Mouse (Mus musculus): Measurements from ENCODE around the gene 2610507B11Rik. TPM values are rescaled to one million over a fixed set of nuclear protein-coding genes. Genes with fewer than 3 reads are reported as not detected.
A peak's percentile ranks its signal among the peaks of the same experiment; 100 is the strongest.

2610507B11Rik gene
- polyA plus RNA-seq, 1 experiment from 2014 or later, result 78.9 TPM

GRCm38 (mm10) chr11:78245627-78246317, 15.8 kb upstream of the 2610507B11Rik start, which contains the start of the genes Sdf2 and Supt6:
Gene Sdf2, plus strand, starts transcription at chr11:78245746.
Gene Supt6, minus strand, starts transcription at chr11:78245987.
- H3K9me3 ChIP-seq (ENCODE audit: control insufficient read depth, low read length), result no peaks in the 10 kb centered on the region
- no peaks in the 10 kb centered on the region for H3K27me3 ChIP-seq (replicated peaks; ENCODE audit: control insufficient read depth, insufficient read depth, low read length)
- under 1% methylated on average over 42 of the region's 50 CpGs for WGBS

GRCm38 (mm10) chr11:78246318-78247011, 15.1 kb upstream of the 2610507B11Rik start:
- Histone ChIP-seq H3K27ac (replicated peaks; ENCODE audit: low read depth, low read length) (peak overlapping the region; percentile 96), H3K9me3 (ENCODE audit: control insufficient read depth, low read length) (no peaks in the 10 kb centered on the region)

More at GRCm38 (mm10) chr11:78245627-78246317, 15.8 kb upstream of the 2610507B11Rik start, which contains the start of the genes Sdf2 and Supt6:
- DNase-seq (ENCODE audit: low spot score), result peak; percentile 94
- Histone ChIP-seq H3K27ac (replicated peaks; ENCODE audit: low read depth, low read length) (peak within 1 kb of the TSS; percentile 96), H3K36me3 (ENCODE audit: control insufficient read depth, insufficient read depth, low read length) (peaks cover 11% of the 10 kb centered on the region), H3K4me1 (ENCODE audit: control insufficient read depth, insufficient read depth, low read length) (peaks cover 21% of the 10 kb centered on the region), H3K9ac (ENCODE audit: low read depth, low read length) (peak within 1 kb of the TSS; percentile 96), H3K4me3 (ENCODE audit: low read depth, low read length) (peak within 1 kb of the TSS; percentile 85), H3K4me2 (ENCODE audit: low read depth, low read length) (peak within 1 kb of the TSS; percentile 82)
- ATAC-seq (ENCODE audit: low read depth), result peak; percentile 93

DNA sequence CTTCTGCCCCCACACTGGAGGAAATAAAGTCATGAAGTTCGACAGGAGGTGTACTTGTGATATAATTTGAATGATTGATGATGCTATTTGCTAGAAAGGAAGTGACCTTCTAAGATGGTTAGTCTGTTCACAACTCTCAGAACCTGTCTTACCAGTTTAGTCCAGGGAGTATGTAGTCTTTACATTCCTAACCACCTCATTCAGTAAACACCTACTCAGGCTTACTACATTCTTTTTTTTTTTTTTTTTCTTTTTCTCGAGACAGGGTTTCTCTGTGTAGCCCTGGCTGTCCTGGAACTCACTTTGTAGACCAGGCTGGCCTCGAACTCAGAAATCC, 14.6 kb upstream of the 2610507B11Rik start:
- H3K27me3 ChIP-seq (replicated peaks; ENCODE audit: control insufficient read depth, insufficient read depth, low read length), result no peaks in the 10 kb centered on the region
- H3K9me3 ChIP-seq (ENCODE audit: control insufficient read depth, low read length), result no peaks in the 10 kb centered on the region
- peak overlapping the region; percentile 96; the same call in 1 of the 2 replicates for H3K9ac ChIP-seq (ENCODE audit: low read depth, low read length)
- DNase-seq (ENCODE audit: low spot score), result peak; percentile 46
- H3K4me3 ChIP-seq (ENCODE audit: low read depth, low read length), result peak overlapping the region; percentile 85; the same call in 1 of the 2 replicates
- H3K4me2 ChIP-seq (ENCODE audit: low read depth, low read length), result peak overlapping the region; percentile 82
- peaks cover 22% of the 10 kb centered on the region for H3K36me3 ChIP-seq (ENCODE audit: control insufficient read depth, insufficient read depth, low read length)
- 59% methylated on average over 3 of the region's 3 CpGs for WGBS
- H3K27ac ChIP-seq (replicated peaks; ENCODE audit: low read depth, low read length), result no peak overlapping the region
- H3K4me1 ChIP-seq (ENCODE audit: control insufficient read depth, insufficient read depth, low read length), result peaks cover 21% of the 10 kb centered on the region
- no peak for ATAC-seq (ENCODE audit: low read depth)

More at GRCm38 (mm10) chr11:78246318-78247011, 15.1 kb upstream of the 2610507B11Rik start:
- 42% methylated on average over 7 of the region's 7 CpGs for WGBS
- Histone ChIP-seq H3K9ac (ENCODE audit: low read depth, low read length) (peak overlapping the region; percentile 96), H3K4me3 (ENCODE audit: low read depth, low read length) (peak overlapping the region; percentile 85), H3K27me3 (replicated peaks; ENCODE audit: control insufficient read depth, insufficient read depth, low read length) (no peaks in the 10 kb centered on the region), H3K4me1 (ENCODE audit: control insufficient read depth, insufficient read depth, low read length) (peaks cover 21% of the 10 kb centered on the region), H3K36me3 (ENCODE audit: control insufficient read depth, insufficient read depth, low read length) (peaks cover 16% of the 10 kb centered on the region; the same call in 1 of the 2 replicates), H3K4me2 (ENCODE audit: low read depth, low read length) (peak overlapping the region; percentile 82)
- DNase-seq (ENCODE audit: low spot score) (no peak), ATAC-seq (ENCODE audit: low read depth) (no peak)

- H3K4me3 ChIP-seq (ENCODE audit: low read depth, low read length), result no peak overlapping the region
Observed at GRCm38 (mm10) chr11:78247727-78248140, 13.8 kb upstream of the 2610507B11Rik start.

DNA sequence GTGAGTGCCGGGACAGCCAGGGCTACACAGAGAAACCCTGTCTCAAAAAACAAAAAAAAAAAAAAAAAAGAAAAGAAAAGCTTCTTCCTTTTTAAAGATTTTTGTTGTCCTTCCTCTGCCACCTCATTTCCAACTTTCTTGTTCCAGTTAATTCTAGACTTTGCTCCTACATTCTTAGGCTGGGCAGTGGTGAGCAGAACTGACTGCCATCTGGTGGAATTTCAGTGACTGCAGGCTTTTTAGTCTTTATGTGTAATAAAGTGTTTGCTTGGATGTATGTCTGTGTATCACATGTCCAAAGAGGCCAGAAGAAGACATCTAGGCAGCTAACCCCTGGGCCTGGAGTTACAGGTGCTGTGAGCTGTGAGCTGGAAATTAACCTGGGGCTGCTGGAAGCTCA, 4.9 kb upstream of the 2610507B11Rik start:
- DNase-seq (ENCODE audit: low spot score), result no peak
- H3K4me2 ChIP-seq (ENCODE audit: low read depth, low read length), result no peak overlapping the region
- peaks cover 35% of the 10 kb centered on the region for H3K36me3 ChIP-seq (ENCODE audit: control insufficient read depth, insufficient read depth, low read length)

More at GRCm38 (mm10) chr11:78247727-78248140, 13.8 kb upstream of the 2610507B11Rik start:
- no peak overlapping the region for H3K4me2 ChIP-seq (ENCODE audit: low read depth, low read length)
- no peaks in the 10 kb centered on the region for H3K27me3 ChIP-seq (replicated peaks; ENCODE audit: control insufficient read depth, insufficient read depth, low read length)
- H3K9me3 ChIP-seq (ENCODE audit: control insufficient read depth, low read length), result no peaks in the 10 kb centered on the region
- WGBS, result 64% methylated on average over 4 of the region's 4 CpGs
- H3K27ac ChIP-seq (replicated peaks; ENCODE audit: low read depth, low read length), result no peak overlapping the region
- no peak for DNase-seq (ENCODE audit: low spot score)
- H3K36me3 ChIP-seq (ENCODE audit: control insufficient read depth, insufficient read depth, low read length), result peaks cover 29% of the 10 kb centered on the region
- no peak for ATAC-seq (ENCODE audit: low read depth)
- H3K9ac ChIP-seq (ENCODE audit: low read depth, low read length), result no peak overlapping the region
- peaks cover 21% of the 10 kb centered on the region for H3K4me1 ChIP-seq (ENCODE audit: control insufficient read depth, insufficient read depth, low read length)

GRCm38 (mm10) chr11:78260489-78261258, 878 bp upstream of the 2610507B11Rik start:
- Histone ChIP-seq H3K4me2 (ENCODE audit: low read depth, low read length) (peak overlapping the region; percentile 81), H3K4me1 (ENCODE audit: control insufficient read depth, insufficient read depth, low read length) (peaks cover 4% of the 10 kb centered on the region; the same call in 1 of the 2 replicates), H3K27me3 (replicated peaks; ENCODE audit: control insufficient read depth, insufficient read depth, low read length) (no peaks in the 10 kb centered on the region; the same call in 1 of the 2 replicates), H3K9ac (ENCODE audit: low read depth, low read length) (no peak overlapping the region), H3K27ac (replicated peaks; ENCODE audit: low read depth, low read length) (no peak overlapping the region), H3K36me3 (ENCODE audit: control insufficient read depth, insufficient read depth, low read length) (peaks cover 24% of the 10 kb centered on the region), H3K9me3 (ENCODE audit: control insufficient read depth, low read length) (no peaks in the 10 kb centered on the region), H3K4me3 (ENCODE audit: low read depth, low read length) (peak overlapping the region; percentile 89)
- DNase-seq (ENCODE audit: low spot score) (no peak), ATAC-seq (ENCODE audit: low read depth) (no peak)
- 93% methylated on average over 2 of the region's 2 CpGs for WGBS

More for the DNA sequence above, 4.9 kb upstream of the 2610507B11Rik start:
- H3K9ac ChIP-seq (ENCODE audit: low read depth, low read length), result no peak overlapping the region
- no peak overlapping the region for H3K4me3 ChIP-seq (ENCODE audit: low read depth, low read length)
- ATAC-seq (ENCODE audit: low read depth), result no peak
- H3K27ac ChIP-seq (replicated peaks; ENCODE audit: low read depth, low read length), result no peak overlapping the region
- H3K27me3 ChIP-seq (replicated peaks; ENCODE audit: control insufficient read depth, insufficient read depth, low read length), result no peaks in the 10 kb centered on the region; the same call in 1 of the 2 replicates
- no peaks in the 10 kb centered on the region for H3K4me1 ChIP-seq (ENCODE audit: control insufficient read depth, insufficient read depth, low read length)
- no peaks in the 10 kb centered on the region for H3K9me3 ChIP-seq (ENCODE audit: control insufficient read depth, low read length)
- WGBS, result 100% methylated on average over 1 of the region's 1 CpGs

DNA sequence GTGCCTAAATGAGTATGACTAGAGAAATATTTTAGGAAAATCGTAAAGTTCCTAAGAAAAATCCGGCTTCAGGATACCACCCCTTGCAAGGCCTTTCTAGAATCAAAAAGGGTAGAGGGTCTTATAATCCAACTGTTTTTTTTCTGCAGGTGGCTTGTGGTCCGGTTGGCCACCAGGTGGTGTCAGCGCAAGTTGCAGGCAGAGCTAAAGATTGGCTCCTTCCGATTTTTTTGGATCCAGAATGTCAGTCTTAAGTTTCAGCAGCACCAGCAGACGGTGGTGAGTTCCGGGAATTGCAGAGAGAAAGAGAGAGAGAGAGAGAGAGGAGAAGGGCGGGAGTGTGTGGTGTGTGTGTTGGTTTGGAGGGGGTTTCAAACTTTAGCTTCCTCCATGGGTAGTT, 998 bp downstream of the 2610507B11Rik start:
- Histone ChIP-seq H3K4me2 (ENCODE audit: low read depth, low read length) (peak overlapping the region; percentile 81), H3K9me3 (ENCODE audit: control insufficient read depth, low read length) (no peaks in the 10 kb centered on the region), H3K4me3 (ENCODE audit: low read depth, low read length) (peak overlapping the region; percentile 89), H3K27me3 (replicated peaks; ENCODE audit: control insufficient read depth, insufficient read depth, low read length) (no peaks in the 10 kb centered on the region; the same call in 1 of the 2 replicates), H3K9ac (ENCODE audit: low read depth, low read length) (peak overlapping the region; percentile 87), H3K4me1 (ENCODE audit: control insufficient read depth, insufficient read depth, low read length) (peaks cover 4% of the 10 kb centered on the region; the same call in 1 of the 2 replicates), H3K36me3 (ENCODE audit: control insufficient read depth, insufficient read depth, low read length) (peaks cover 39% of the 10 kb centered on the region), H3K27ac (replicated peaks; ENCODE audit: low read depth, low read length) (peak overlapping the region; percentile 33; the same call in 1 of the 2 replicates)
- ATAC-seq (ENCODE audit: low read depth) (no peak), DNase-seq (ENCODE audit: low spot score) (peak; percentile 90)
- 5% methylated on average over 8 of the region's 8 CpGs for WGBS

- ATAC-seq (ENCODE audit: low read depth) (no peak), DNase-seq (ENCODE audit: low spot score) (no peak)
- Histone ChIP-seq H3K27me3 (replicated peaks; ENCODE audit: control insufficient read depth, insufficient read depth, low read length) (no peaks in the 10 kb centered on the region; the same call in 1 of the 2 replicates), H3K9me3 (ENCODE audit: control insufficient read depth, low read length) (no peaks in the 10 kb centered on the region), H3K36me3 (ENCODE audit: control insufficient read depth, insufficient read depth, low read length) (peaks cover 68% of the 10 kb centered on the region), H3K9ac (ENCODE audit: low read depth, low read length) (no peak overlapping the region), H3K27ac (replicated peaks; ENCODE audit: low read depth, low read length) (no peak overlapping the region), H3K4me1 (ENCODE audit: control insufficient read depth, insufficient read depth, low read length) (peaks cover 4% of the 10 kb centered on the region; the same call in 1 of the 2 replicates), H3K4me2 (ENCODE audit: low read depth, low read length) (no peak overlapping the region), H3K4me3 (ENCODE audit: low read depth, low read length) (no peak overlapping the region)
- WGBS, result 93% methylated on average over 6 of the region's 6 CpGs
Observed at GRCm38 (mm10) chr11:78265571-78265970, 4.0 kb downstream of the 2610507B11Rik start.

Data from embryonic facial prominence, embryonic 14.5 days (tissue).